Mouse (Mus musculus): ENCODE measurements around the gene Rbfox3. TPM values are rescaled to one million over a fixed set of nuclear protein-coding genes. Genes with fewer than 3 reads are reported as not detected.
A peak's percentile ranks its signal among the peaks of the same experiment; 100 is the strongest.

The Rbfox3 gene
- polyA plus RNA-seq, 1 experiment = 117 TPM

DNA sequence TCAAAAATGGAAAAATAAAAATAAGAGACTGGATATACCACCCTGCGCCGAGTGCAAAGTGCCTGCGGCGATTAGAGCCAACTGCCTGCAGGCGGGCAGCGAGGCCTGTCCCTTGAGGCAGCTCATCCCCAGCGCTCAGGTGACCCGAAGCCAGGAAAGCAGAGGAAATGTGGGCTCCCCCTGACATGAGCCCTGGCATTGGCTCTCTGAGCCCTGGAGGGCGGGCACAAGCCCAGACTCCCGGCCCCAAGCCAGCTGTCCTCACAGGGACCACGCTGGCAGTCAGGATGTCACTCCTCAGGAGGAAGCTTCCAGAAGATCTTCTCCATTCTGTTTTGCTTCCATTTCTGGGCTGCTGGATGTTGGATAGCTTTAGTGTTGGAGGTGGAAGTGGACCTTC lies 53.1 kb downstream of the Rbfox3 start:
- Histone ChIP-seq H3K4me3 (ENCODE audit: insufficient read depth, low read length) (no peak overlapping the region), H3K4me1 (ENCODE audit: control insufficient read depth, insufficient read depth, low read length) (peaks cover 13% of the 10 kb centered on the region), H3K27ac (ENCODE audit: insufficient read depth, low read length) (peak overlapping the region; percentile 82; the same call in 1 of the 2 replicates)
- TF ChIP-seq POLR2A (IDR thresholded peaks at IDR 0.05; ENCODE audit: extremely low read depth, insufficient read depth, low read length) (no peak), CTCF (IDR thresholded peaks at IDR 0.05; ENCODE audit: extremely low read depth, insufficient read depth, low read length) (no peak)

DNA sequence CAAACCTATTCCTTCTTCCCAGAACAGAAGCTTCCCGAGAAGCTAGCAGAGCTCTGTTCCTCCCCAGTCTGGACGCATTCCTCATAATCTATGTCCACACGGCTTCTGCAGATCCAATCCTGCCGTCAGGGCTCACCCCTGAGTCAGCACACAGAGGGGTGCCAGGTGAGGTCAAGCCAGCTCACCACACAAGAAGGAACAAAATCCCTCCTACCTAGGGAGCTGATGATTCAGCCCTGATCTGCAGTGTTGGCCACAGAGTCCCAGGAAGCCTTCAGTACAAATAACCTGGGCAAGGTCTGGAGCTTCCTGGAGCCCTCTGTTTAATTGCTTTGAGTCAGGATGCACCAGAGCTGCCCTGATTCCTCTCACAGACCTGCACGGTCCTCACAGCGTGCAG lies 60.0 kb downstream of the Rbfox3 start:
- no peak overlapping the region for H3K4me3 ChIP-seq (ENCODE audit: insufficient read depth, low read length)
- peak overlapping the region; percentile 36; the same call in 1 of the 2 replicates for H3K27ac ChIP-seq (ENCODE audit: insufficient read depth, low read length)
- H3K4me1 ChIP-seq (ENCODE audit: control insufficient read depth, insufficient read depth, low read length) = peaks cover 27% of the 10 kb centered on the region
- TF ChIP-seq POLR2A (IDR thresholded peaks at IDR 0.05; ENCODE audit: extremely low read depth, insufficient read depth, low read length) (no peak), CTCF (IDR thresholded peaks at IDR 0.05; ENCODE audit: extremely low read depth, insufficient read depth, low read length) (no peak)

DNA sequence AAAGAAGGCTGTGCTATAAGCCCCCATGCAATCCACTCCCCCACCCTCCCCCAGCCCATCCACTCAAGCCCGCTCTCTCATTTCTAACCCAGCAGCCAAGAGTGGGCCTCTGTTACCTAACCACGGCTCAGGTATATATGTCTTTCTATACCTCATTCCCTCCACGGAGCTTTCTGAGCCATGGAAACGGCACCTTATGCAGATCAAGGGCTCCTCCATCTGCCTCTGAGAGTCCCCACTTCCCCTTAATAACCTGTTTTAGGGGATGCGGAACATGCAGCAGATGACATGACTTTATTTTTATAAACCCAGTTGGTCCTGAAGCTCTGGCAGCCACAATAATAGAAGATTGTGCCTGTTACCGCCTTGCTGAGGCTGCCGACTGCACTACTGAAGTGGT lies 63.4 kb downstream of the Rbfox3 start:
- Histone ChIP-seq H3K4me3 (ENCODE audit: insufficient read depth, low read length) (no peak overlapping the region), H3K4me1 (ENCODE audit: control insufficient read depth, insufficient read depth, low read length) (peaks cover 20% of the 10 kb centered on the region), H3K27ac (ENCODE audit: insufficient read depth, low read length) (peak overlapping the region; percentile 49; the same call in 1 of the 2 replicates)
- TF ChIP-seq POLR2A (IDR thresholded peaks at IDR 0.05; ENCODE audit: extremely low read depth, insufficient read depth, low read length) = no peak
- TF ChIP-seq CTCF (IDR thresholded peaks at IDR 0.05; ENCODE audit: extremely low read depth, insufficient read depth, low read length) = no peak

DNA sequence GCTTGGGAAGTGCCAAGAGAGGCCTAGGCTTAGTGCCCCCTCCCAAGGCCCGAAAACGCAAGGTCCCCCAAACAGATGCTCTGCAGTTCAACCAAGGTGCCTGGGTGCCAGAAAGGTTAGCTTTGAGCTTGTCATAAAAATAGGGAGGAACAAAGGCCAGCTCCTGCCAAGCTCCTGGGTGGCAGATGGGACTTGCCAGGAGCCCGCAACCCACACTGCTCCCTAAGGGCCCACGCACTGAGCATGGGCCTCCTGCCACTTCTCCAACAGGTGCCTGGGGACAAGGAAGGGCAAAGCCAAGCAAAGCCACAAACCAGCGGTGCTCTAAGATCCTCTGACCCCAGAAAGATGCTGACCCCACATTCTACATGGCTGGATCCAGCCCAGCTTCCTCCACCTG lies 70.4 kb downstream of the Rbfox3 start:
- Histone ChIP-seq H3K4me3 (ENCODE audit: insufficient read depth, low read length) (no peak overlapping the region), H3K27ac (ENCODE audit: insufficient read depth, low read length) (peak overlapping the region; percentile 51; the same call in 1 of the 2 replicates), H3K4me1 (ENCODE audit: control insufficient read depth, insufficient read depth, low read length) (peaks cover 16% of the 10 kb centered on the region)
- TF ChIP-seq CTCF (IDR thresholded peaks at IDR 0.05; ENCODE audit: extremely low read depth, insufficient read depth, low read length) (no peak), POLR2A (IDR thresholded peaks at IDR 0.05; ENCODE audit: extremely low read depth, insufficient read depth, low read length) (no peak)

DNA sequence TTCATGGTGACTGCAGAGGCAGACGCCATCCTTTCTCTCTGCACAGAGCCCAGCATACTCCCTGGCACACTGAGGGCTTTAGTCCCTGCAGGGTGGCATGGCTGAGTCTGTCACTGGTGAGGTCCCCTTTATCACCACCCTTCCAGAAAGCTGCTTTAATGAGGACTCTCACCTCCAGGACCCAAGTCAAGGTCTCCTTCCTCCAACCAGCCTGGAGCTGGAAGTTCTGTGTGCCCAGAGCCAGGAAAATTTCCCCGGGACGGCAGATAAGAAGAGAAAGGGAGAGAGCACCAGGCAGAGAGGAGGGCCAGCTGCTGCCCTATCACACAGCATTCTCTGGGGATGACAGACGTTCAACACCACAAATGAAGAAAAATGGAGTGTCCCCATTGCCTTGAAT lies 73.2 kb downstream of the Rbfox3 start:
- H3K4me3 ChIP-seq (ENCODE audit: insufficient read depth, low read length) = no peak overlapping the region
- TF ChIP-seq POLR2A (IDR thresholded peaks at IDR 0.05; ENCODE audit: extremely low read depth, insufficient read depth, low read length) = no peak
- TF ChIP-seq CTCF (IDR thresholded peaks at IDR 0.05; ENCODE audit: extremely low read depth, insufficient read depth, low read length) = no peak
- 0 out of 2 replicates have a peak overlapping the region, but pooled peaks have one; percentile 14 for H3K27ac ChIP-seq (ENCODE audit: insufficient read depth, low read length)
- peaks cover 16% of the 10 kb centered on the region for H3K4me1 ChIP-seq (ENCODE audit: control insufficient read depth, insufficient read depth, low read length)

DNA sequence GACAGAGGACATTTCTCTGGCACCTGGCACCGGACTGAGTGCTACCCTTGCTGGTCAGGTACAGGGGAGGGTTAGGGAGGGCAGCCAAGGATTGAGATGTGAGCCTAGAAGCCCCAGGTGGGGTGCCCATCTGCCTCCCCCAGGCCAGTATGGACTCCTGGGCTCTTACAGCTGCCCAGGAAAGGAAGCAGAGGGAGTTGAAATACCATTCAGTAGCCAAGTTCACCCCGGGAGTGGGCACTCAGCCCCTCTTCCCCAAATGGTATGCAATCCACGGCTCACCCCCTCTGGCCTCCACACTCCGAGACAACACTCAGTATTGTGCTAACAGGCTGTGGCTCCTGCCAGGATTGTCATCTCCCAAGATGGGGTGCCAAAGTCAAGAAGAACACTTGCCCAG lies 74.5 kb downstream of the Rbfox3 start:
- TF ChIP-seq CTCF (IDR thresholded peaks at IDR 0.05; ENCODE audit: extremely low read depth, insufficient read depth, low read length) (no peak), POLR2A (IDR thresholded peaks at IDR 0.05; ENCODE audit: extremely low read depth, insufficient read depth, low read length) (no peak)
- Histone ChIP-seq H3K4me3 (ENCODE audit: insufficient read depth, low read length) (no peak overlapping the region), H3K4me1 (ENCODE audit: control insufficient read depth, insufficient read depth, low read length) (peaks cover 9% of the 10 kb centered on the region), H3K27ac (ENCODE audit: insufficient read depth, low read length) (0 out of 2 replicates have a peak overlapping the region, but pooled peaks have one; percentile 17)

DNA sequence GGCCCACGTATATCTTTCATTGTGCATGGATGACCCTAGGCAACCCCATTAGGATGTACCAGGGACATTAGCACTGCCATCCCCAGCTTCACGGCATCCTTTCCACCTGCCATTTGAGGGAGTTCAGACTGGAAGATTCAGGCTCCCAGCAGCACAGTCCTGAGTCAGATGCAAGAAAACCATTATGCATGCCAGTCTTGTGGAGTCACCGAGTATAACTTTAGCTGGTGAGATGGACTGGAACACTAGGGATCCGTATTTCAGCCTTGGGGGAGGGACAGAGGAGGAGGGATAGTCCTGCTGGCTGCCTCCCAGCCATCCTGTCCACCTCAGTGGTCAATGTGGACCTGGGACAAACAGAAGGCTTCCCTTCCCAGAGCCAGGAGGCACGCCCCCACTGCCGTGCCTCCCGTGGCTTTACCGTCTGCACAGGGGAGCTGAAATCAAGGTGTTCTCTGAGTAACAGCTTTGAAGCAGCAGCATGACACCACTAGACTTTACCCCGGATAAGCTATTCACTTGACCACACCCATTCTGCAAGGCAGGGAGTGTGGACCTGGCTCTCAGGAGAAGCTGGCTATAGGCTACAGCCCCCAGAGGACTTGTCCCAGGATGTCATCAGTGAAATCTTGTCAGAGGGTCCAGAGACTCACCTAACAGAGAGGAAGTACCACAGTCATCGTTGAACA lies 78.5 kb downstream of the Rbfox3 start:
- no peak overlapping the region for H3K27ac ChIP-seq (ENCODE audit: insufficient read depth, low read length)
- no peak overlapping the region for H3K4me3 ChIP-seq (ENCODE audit: insufficient read depth, low read length)
- TF ChIP-seq CTCF (IDR thresholded peaks at IDR 0.05; ENCODE audit: extremely low read depth, insufficient read depth, low read length) = no peak
- no peak for TF ChIP-seq POLR2A (IDR thresholded peaks at IDR 0.05; ENCODE audit: extremely low read depth, insufficient read depth, low read length)
- no peaks in the 10 kb centered on the region; the same call in 1 of the 2 replicates for H3K4me1 ChIP-seq (ENCODE audit: control insufficient read depth, insufficient read depth, low read length)

DNA sequence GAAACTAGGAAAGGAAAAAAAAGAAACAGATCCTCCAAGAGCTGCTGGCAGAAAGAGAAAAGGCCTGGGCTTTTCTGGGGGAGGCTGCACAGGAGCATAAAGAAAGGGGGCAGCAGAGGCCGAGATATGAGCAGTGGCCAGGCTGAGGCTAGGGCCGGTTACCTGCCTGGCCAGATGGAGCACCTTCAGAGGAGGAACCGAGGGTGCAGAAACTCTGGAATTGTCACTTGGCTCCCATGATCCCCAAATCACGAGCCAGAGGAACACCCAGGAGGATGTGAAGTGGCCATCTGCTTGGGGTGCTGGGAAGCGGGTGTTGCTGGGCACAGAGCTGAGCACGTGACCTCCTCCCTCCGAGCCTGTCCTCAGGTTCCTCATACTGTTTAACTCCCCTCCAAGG lies 79.7 kb downstream of the Rbfox3 start:
- no peaks in the 10 kb centered on the region; the same call in 1 of the 2 replicates for H3K4me1 ChIP-seq (ENCODE audit: control insufficient read depth, insufficient read depth, low read length)
- TF ChIP-seq POLR2A (IDR thresholded peaks at IDR 0.05; ENCODE audit: extremely low read depth, insufficient read depth, low read length) (no peak), CTCF (IDR thresholded peaks at IDR 0.05; ENCODE audit: extremely low read depth, insufficient read depth, low read length) (no peak)
- no peak overlapping the region for H3K27ac ChIP-seq (ENCODE audit: insufficient read depth, low read length)
- no peak overlapping the region for H3K4me3 ChIP-seq (ENCODE audit: insufficient read depth, low read length)

DNA sequence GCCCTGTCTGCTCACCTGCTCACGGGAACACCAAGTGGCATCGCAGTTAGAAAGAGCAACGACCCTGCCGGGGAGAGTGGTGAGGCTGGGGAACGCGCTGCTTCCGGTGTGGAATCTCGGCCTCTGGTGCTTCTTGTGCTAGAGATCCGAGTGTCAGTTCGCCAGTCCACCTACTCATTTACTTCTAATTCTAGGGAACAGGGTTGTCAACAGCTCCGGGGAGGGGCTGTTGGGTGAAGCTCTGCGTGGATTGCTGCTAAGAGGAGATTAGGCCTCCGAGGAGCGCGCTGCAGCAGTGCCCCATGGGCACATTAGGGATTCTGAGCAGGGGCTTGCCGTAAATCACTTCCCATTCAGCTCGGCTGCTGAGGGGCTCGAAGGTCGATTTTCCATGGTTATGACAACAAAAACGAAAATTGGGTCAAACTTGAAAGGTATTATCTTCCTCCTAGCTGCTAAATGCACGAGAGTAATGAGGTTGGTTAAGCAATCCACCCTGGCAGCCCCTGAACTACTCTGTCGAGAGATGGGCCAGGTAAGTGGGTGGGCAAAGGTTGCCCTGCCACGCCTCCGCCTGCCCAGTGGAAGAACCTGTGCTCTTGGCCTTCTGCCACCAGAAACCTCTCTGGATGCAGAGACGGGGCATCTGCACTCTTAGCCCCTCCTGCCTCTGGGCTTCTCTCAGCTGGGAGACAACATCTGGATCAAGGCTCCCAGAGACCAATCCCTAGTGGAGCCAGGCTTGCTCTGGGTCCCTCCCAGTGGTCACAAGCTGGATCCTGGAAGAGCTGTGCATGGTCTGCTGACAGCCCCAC lies 85.9 kb downstream of the Rbfox3 start:
- H3K4me1 ChIP-seq (ENCODE audit: control insufficient read depth, insufficient read depth, low read length) = peaks cover 14% of the 10 kb centered on the region
- no peak overlapping the region for H3K27ac ChIP-seq (ENCODE audit: insufficient read depth, low read length)

More for the DNA sequence above, 85.9 kb downstream of the Rbfox3 start:
- no peak for TF ChIP-seq POLR2A (IDR thresholded peaks at IDR 0.05; ENCODE audit: extremely low read depth, insufficient read depth, low read length)
- no peak for TF ChIP-seq CTCF (IDR thresholded peaks at IDR 0.05; ENCODE audit: extremely low read depth, insufficient read depth, low read length)
- H3K4me3 ChIP-seq (ENCODE audit: insufficient read depth, low read length) = no peak overlapping the region
